Comparison of ENCODE assay signal across 8 mouse cellular contexts in the genomic region with DNA sequence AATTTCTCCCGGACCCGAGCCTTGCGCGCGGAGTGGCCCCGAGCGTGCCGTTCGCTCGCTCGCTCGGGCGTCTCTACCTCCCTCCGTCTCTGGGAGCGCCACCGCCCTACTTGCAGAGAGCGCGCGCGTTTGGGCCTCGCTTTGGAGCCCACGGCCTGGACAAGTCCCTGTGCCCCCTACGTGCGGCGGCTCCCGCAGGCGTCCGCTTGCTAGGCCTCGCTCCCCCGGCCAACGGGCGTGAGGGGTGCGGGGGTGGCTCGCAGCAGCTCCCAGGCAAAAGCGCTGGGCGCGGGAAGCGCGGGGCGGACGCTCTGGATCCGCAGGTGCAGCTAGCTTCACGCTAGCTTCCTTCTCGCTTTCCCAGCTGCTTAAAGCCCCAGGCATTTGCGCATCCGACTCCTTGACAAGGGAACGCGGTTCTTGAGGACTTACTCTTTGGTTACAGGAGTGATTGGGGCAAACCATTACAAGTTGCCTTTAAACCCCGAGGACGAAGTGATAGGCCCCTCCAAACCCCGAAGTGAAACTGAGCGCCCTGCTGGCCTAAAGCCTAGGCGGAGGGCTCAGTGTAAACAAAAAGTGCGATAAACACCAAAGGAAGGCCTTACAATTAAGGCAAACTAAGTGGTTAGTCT.
DNase-seq lines count a peak whose midpoint lies in the region; ATAC-seq and TF ChIP-seq lines count a peak whose summit lies in the region.

No protein-coding gene starts in this region.

- no peaks in the 10 kb centered on the region for H3K9me3 ChIP-seq in MEL (replicated peaks; ENCODE audit: insufficient read depth, low read length)
- no peaks in the 10 kb centered on the region for H3K9me3 ChIP-seq in forebrain, embryonic 13.5 days (replicated peaks)
- no peaks in the 10 kb centered on the region for H3K9me3 ChIP-seq in lung, embryonic 16.5 days (ENCODE audit: control insufficient read depth, low read length)

- H3K4me3 ChIP-seq in MEL (ENCODE audit: control insufficient read depth in 1 of 2, insufficient read depth in 1 of 2, low read depth in 2 of 2, low read length in 2 of 2): peak overlapping the region; percentile 59 to 78
- peak overlapping the region; percentile 90 for H3K4me3 ChIP-seq in forebrain, embryonic 13.5 days
- H3K4me3 ChIP-seq in lung, embryonic 16.5 days (ENCODE audit: low read length): peak overlapping the region; percentile 91

- DNase-seq in MEL (ENCODE audit: low read depth, low spot score): peak; percentile 85
- peak; percentile 72 for DNase-seq in c-Kit-positive CD71-positive TER-119-positive erythroid progenitor cells, embryonic 14.5 days (ENCODE audit: low spot score)
- peak; percentile 78 for DNase-seq in heart, postnatal 4 days
- DNase-seq in layer of hippocampus, postnatal 10 days (ENCODE audit: low spot score in 2 of 2): peak; percentile 71 to 80
- peak; percentile 55 for DNase-seq in retina, postnatal 7 days (ENCODE audit: low read depth, low spot score)
- peak; percentile 76 to 77 for DNase-seq in thymus, postnatal 36 days

- TF ChIP-seq EP300 in MEL (IDR thresholded peaks at IDR 0.05; ENCODE audit: low read depth in 1 of 2, low read length in 2 of 2): no peak

- peak overlapping the region; percentile 96 for H3K4me2 ChIP-seq in forebrain, embryonic 13.5 days
- H3K4me2 ChIP-seq in lung, embryonic 16.5 days (ENCODE audit: low read depth, low read length): peak overlapping the region; percentile 98

- ATAC-seq in forebrain, embryonic 13.5 days: peak; percentile 72
- peak; percentile 51 for ATAC-seq in lung, embryonic 16.5 days (ENCODE audit: low read depth)

- TF ChIP-seq RAD21 in MEL (IDR thresholded peaks at IDR 0.05; ENCODE audit: low read depth, low read length): no peak

- H3K27ac ChIP-seq in MEL (ENCODE audit: control insufficient read depth, low read depth, low read length): peak overlapping the region; percentile 95
- H3K27ac ChIP-seq in forebrain, embryonic 13.5 days: peak overlapping the region; percentile 97
- peak overlapping the region; percentile 99 for H3K27ac ChIP-seq in lung, embryonic 16.5 days (ENCODE audit: low read length)

- WGBS in forebrain, embryonic 13.5 days: under 1% methylated on average over 54 of the region's 54 CpGs
- under 1% methylated on average over 54 of the region's 54 CpGs for WGBS in lung, embryonic 16.5 days

- H3K4me1 ChIP-seq in MEL (ENCODE audit: control insufficient read depth in 1 of 2, insufficient read depth in 2 of 2, low read length in 2 of 2): peaks cover 0 to 11% of the 10 kb centered on the region in 2 experiments; a peak in 2 of 4 replicates
- H3K4me1 ChIP-seq in forebrain, embryonic 13.5 days: peaks cover 59% of the 10 kb centered on the region
- peaks cover 44% of the 10 kb centered on the region for H3K4me1 ChIP-seq in lung, embryonic 16.5 days (replicated peaks; ENCODE audit: control insufficient read depth, insufficient read depth, low read length)

- H3K9ac ChIP-seq in MEL (ENCODE audit: control insufficient read depth, low read depth, low read length, poor library complexity, severe bottlenecking): peak overlapping the region; percentile 98
- peak overlapping the region; percentile 96 for H3K9ac ChIP-seq in forebrain, embryonic 13.5 days
- H3K9ac ChIP-seq in lung, embryonic 16.5 days (ENCODE audit: low read length): peak overlapping the region; percentile 99

- H3K79me2 ChIP-seq in MEL (ENCODE audit: control insufficient read depth, insufficient read depth, low read length, poor library complexity): peaks cover 34% of the 10 kb centered on the region

- peak; percentile 17 to 80; a peak in 2 of 4 replicates for TF ChIP-seq POLR2A in MEL (IDR thresholded peaks at IDR 0.05; ENCODE audit: control insufficient read depth in 1 of 2, insufficient read depth in 1 of 2, low read depth in 1 of 2, low read length in 2 of 2, poor library complexity in 1 of 2)

- no peaks in the 10 kb centered on the region for H3K27me3 ChIP-seq in MEL (ENCODE audit: control insufficient read depth in 1 of 2, insufficient read depth in 2 of 2, low read length in 2 of 2)
- H3K27me3 ChIP-seq in forebrain, embryonic 13.5 days: peaks cover 28% of the 10 kb centered on the region
- peaks cover 15% of the 10 kb centered on the region for H3K27me3 ChIP-seq in lung, embryonic 16.5 days (ENCODE audit: control insufficient read depth, insufficient read depth, low read depth, low read length)

- H3K36me3 ChIP-seq in MEL (ENCODE audit: control insufficient read depth in 1 of 2, insufficient read depth in 2 of 2, low read length in 2 of 2): peaks cover 0 to 10% of the 10 kb centered on the region in 2 experiments; a peak in 2 of 4 replicates
- H3K36me3 ChIP-seq in forebrain, embryonic 13.5 days (ENCODE audit: poor library complexity, severe bottlenecking): no peaks in the 10 kb centered on the region
- H3K36me3 ChIP-seq in lung, embryonic 16.5 days (ENCODE audit: control insufficient read depth, insufficient read depth, low read length): no peaks in the 10 kb centered on the region; the same call in 1 of the 2 replicates

- TF ChIP-seq CTCF in MEL (IDR thresholded peaks at IDR 0.05 in 2 of 3, conservative IDR thresholded peaks at IDR 0.05 in 1 of 3; ENCODE audit: control insufficient read depth in 1 of 3, insufficient read depth in 1 of 3, low read depth in 2 of 3, low read length in 3 of 3, poor library complexity in 1 of 3, severe bottlenecking in 1 of 3): no peak

TF ChIP-seq in MEL, 35 proteins besides CTCF, POLR2A, EP300 and RAD21:
- TF ChIP-seq MEF2A (IDR thresholded peaks at IDR 0.05; ENCODE audit: extremely low read depth, insufficient replicate concordance, low read depth, low read length, poor library complexity, severe bottlenecking) (no peak), ZKSCAN1 (IDR thresholded peaks at IDR 0.05; ENCODE audit: low read depth, low read length) (no peak), ZC3H11A (IDR thresholded peaks at IDR 0.05; ENCODE audit: low read depth, low read length) (no peak), TCF12 (IDR thresholded peaks at IDR 0.05; ENCODE audit: low read depth, low read length) (0 out of 2 replicates have a peak, but pooled peaks have one; percentile 22), GATA1 (IDR thresholded peaks at IDR 0.05; ENCODE audit: low read depth, low read length) (0 out of 2 replicates have a peak, but pooled peaks have one; percentile 10), MAFK (IDR thresholded peaks at IDR 0.05; ENCODE audit: borderline replicate concordance, low read depth, low read length) (no peak), POLR2AphosphoS5 (IDR thresholded peaks at IDR 0.05; ENCODE audit: borderline replicate concordance, low read depth, low read length) (no peak), ZNF384 (IDR thresholded peaks at IDR 0.05; ENCODE audit: low read depth, low read length) (no peak), RCOR1 (IDR thresholded peaks at IDR 0.05; ENCODE audit: low read depth, low read length) (no peak), MYC (IDR thresholded peaks at IDR 0.05; ENCODE audit: low read depth, low read length) (no peak), KAT2A (conservative IDR thresholded peaks at IDR 0.05; ENCODE audit: low read depth, low read length) (no peak), ETS1 (IDR thresholded peaks at IDR 0.05; ENCODE audit: low read depth, low read length) (no peak), CHD2 (IDR thresholded peaks at IDR 0.05; ENCODE audit: low read length) (no peak), CHD1 (IDR thresholded peaks at IDR 0.05; ENCODE audit: low read depth, low read length) (0 out of 2 replicates have a peak, but pooled peaks have one; percentile 33), HCFC1 (IDR thresholded peaks at IDR 0.05; ENCODE audit: low read depth, low read length) (no peak), UBTF (IDR thresholded peaks at IDR 0.05; ENCODE audit: borderline replicate concordance, insufficient read depth, low read depth, low read length) (no peak), MAZ (IDR thresholded peaks at IDR 0.05; ENCODE audit: low read depth, low read length) (peak; percentile 56; the same call in 1 of the 2 replicates), POLR2AphosphoS2 (IDR thresholded peaks at IDR 0.05; ENCODE audit: low read length) (no peak), ZMIZ1 (IDR thresholded peaks at IDR 0.05; ENCODE audit: low read depth, low read length) (no peak), SMC3 (IDR thresholded peaks at IDR 0.05; ENCODE audit: low read depth, low read length) (no peak), ELF1 (IDR thresholded peaks at IDR 0.05; ENCODE audit: low read depth, low read length) (no peak), E2F4 (IDR thresholded peaks at IDR 0.05; ENCODE audit: borderline replicate concordance, low read depth, low read length) (no peak), TBP (IDR thresholded peaks at IDR 0.05; ENCODE audit: low read depth, low read length) (no peak), NELFE (IDR thresholded peaks at IDR 0.05; ENCODE audit: low read depth, low read length) (no peak), TAL1 (IDR thresholded peaks at IDR 0.05; ENCODE audit: low read length) (no peak), USF1 (IDR thresholded peaks at IDR 0.05; ENCODE audit: low read depth, low read length) (no peak), SIN3A (IDR thresholded peaks at IDR 0.05; ENCODE audit: low read length) (peak; percentile 4; the same call in 1 of the 2 replicates), NRF1 (IDR thresholded peaks at IDR 0.05; ENCODE audit: insufficient read depth, low read depth, low read length, poor library complexity, severe bottlenecking) (no peak), USF2 (IDR thresholded peaks at IDR 0.05; ENCODE audit: borderline replicate concordance in 1 of 2, insufficient read depth in 1 of 2, low read depth in 1 of 2, low read length in 2 of 2) (no peak), BHLHE40 (IDR thresholded peaks at IDR 0.05; ENCODE audit: borderline replicate concordance, low read depth, low read length) (no peak), MXI1 (IDR thresholded peaks at IDR 0.05; ENCODE audit: low read depth, low read length) (peak; percentile 3; the same call in 1 of the 2 replicates), GABPA (IDR thresholded peaks at IDR 0.05; ENCODE audit: low read depth, low read length) (no peak), MAX (IDR thresholded peaks at IDR 0.05; ENCODE audit: low read length) (0 out of 2 replicates have a peak, but pooled peaks have one; percentile 19), JUND (IDR thresholded peaks at IDR 0.05; ENCODE audit: low read depth, low read length) (no peak), MYB (IDR thresholded peaks at IDR 0.05; ENCODE audit: low read depth, low read length) (no peak)

Comparison
In these comparisons a context has a peak if more than half of its experiments do, and no peak if none do; other contexts are left out.
1. Peak in every context shown above with its lines: DNase-seq, ATAC-seq, H3K4me3 ChIP-seq and H3K27ac ChIP-seq.